Mouse (Mus musculus) hindbrain, embryonic 13.5 days (tissue): ENCODE results near the gene Dock4. TPM values are rescaled to one million over a fixed set of nuclear protein-coding genes. Genes with fewer than 3 reads are reported as not detected.
A peak's percentile ranks its signal among the peaks of the same experiment; 100 is the strongest.

ENCODE experiments used
- ATAC-seq: fragments of 200-750 bp; cut with Nextera tagmentation; 2 replicates; pipeline ENCODE4 v1.8.0; 2017; ENCODE audit warnings: moderate TSS enrichment; ENCODE audit not compliant: low FRiP score
- H3K27ac ChIP-seq: fragments of 300-500 bp; sonication (generic); 2 replicates; pipeline ENCODE4 v1.5.1; 2015; ENCODE audit warnings: inconsistent platforms, mild to moderate bottlenecking, moderate library complexity
- H3K27me3 ChIP-seq: fragments of 300-500 bp; sonication (generic); 2 replicates; pipeline ENCODE4 v1.6.1; 2015; ENCODE audit warnings: mild to moderate bottlenecking, inconsistent platforms
- H3K36me3 ChIP-seq: fragments of 300-500 bp; sonication (generic); 2 replicates; pipeline ENCODE4 v1.6.1; 2015; ENCODE audit warnings: mild to moderate bottlenecking, inconsistent platforms
- H3K4me1 ChIP-seq: fragments of 300-500 bp; sonication (generic); replicated peaks from 2 replicates; pipeline ENCODE4 v1.6.1; 2015; ENCODE audit warnings: inconsistent platforms
- H3K4me2 ChIP-seq: fragments of 300-500 bp; sonication (generic); 2 replicates; pipeline ENCODE4 v1.6.1; 2015; ENCODE audit warnings: inconsistent platforms, mild to moderate bottlenecking, moderate library complexity
- H3K4me3 ChIP-seq: fragments of 300-500 bp; sonication (generic); 2 replicates; pipeline ENCODE4 v1.5.1; 2015; ENCODE audit warnings: mild to moderate bottlenecking, inconsistent platforms
- H3K9ac ChIP-seq: fragments of 300-500 bp; sonication (generic); 2 replicates; pipeline ENCODE4 v1.6.1; 2015; ENCODE audit warnings: mild to moderate bottlenecking, inconsistent platforms
- H3K9me3 ChIP-seq: fragments of 300-500 bp; sonication (generic); 2 replicates; pipeline ENCODE4 v1.6.1; 2016; ENCODE audit warnings: inconsistent platforms
- WGBS: fragments of 180-500 bp; shearing (Covaris S2); methylation state at CpG from one replicate; pipeline ENCODE4 v1.1.7; 2015; 5-methylcytosine and 5-hydroxymethylcytosine counted together
- polyA plus RNA-seq: library from polyadenylated mRNA; unstranded; fragments of >200 nt; fragmentation: Nextera tagmentation; extraction: Ambion mirVana; gene quantifications from 2 replicates; pipeline ENCODE4 v1.2.1, GENCODE M21; 2015

Gene Dock4
- polyA plus RNA-seq, 1 experiment from 2014 or later, result 43.4 TPM

- Histone ChIP-seq H3K4me1 (peaks cover 60% of the 10 kb centered on the region), H3K27me3 (no peaks in the 10 kb centered on the region), H3K27ac (no peak overlapping the region), H3K9me3 (no peaks in the 10 kb centered on the region), H3K9ac (no peak overlapping the region), H3K4me3 (no peak overlapping the region), H3K36me3 (no peaks in the 10 kb centered on the region), H3K4me2 (no peak overlapping the region)
- 82% methylated on average over 4 of the region's 4 CpGs for WGBS
- no peak for ATAC-seq
These were observed 22.5 kb downstream of the Dock4 start for GRCm38 (mm10) chr12:40468235-40468634.

GRCm38 (mm10) chr12:40469009-40469408 lies 23.3 kb downstream of the Dock4 start:
- no peak overlapping the region for H3K4me3 ChIP-seq

GRCm38 (mm10) chr12:40471649-40472399 lies 26.1 kb downstream of the Dock4 start:
- H3K9me3 ChIP-seq, result no peaks in the 10 kb centered on the region
- H3K4me2 ChIP-seq, result 0 out of 2 replicates have a peak overlapping the region, but pooled peaks have one; percentile 2
- H3K27me3 ChIP-seq, result no peaks in the 10 kb centered on the region
- WGBS, result 67% methylated on average over 11 of the region's 11 CpGs
- no peak for ATAC-seq
- H3K4me3 ChIP-seq, result no peak overlapping the region
- no peak overlapping the region for H3K27ac ChIP-seq
- H3K9ac ChIP-seq, result no peak overlapping the region
- H3K4me1 ChIP-seq, result peaks cover 49% of the 10 kb centered on the region
- H3K36me3 ChIP-seq, result no peaks in the 10 kb centered on the region

More at GRCm38 (mm10) chr12:40469009-40469408, 23.3 kb downstream of the Dock4 start:
- no peak for ATAC-seq
- Histone ChIP-seq H3K36me3 (no peaks in the 10 kb centered on the region), H3K27ac (no peak overlapping the region), H3K9me3 (no peaks in the 10 kb centered on the region), H3K4me2 (no peak overlapping the region), H3K27me3 (no peaks in the 10 kb centered on the region), H3K4me1 (peaks cover 61% of the 10 kb centered on the region), H3K9ac (no peak overlapping the region)
- WGBS, result 77% methylated on average over 5 of the region's 5 CpGs

GRCm38 (mm10) chr12:40473709-40474108 lies 28.0 kb downstream of the Dock4 start:
- no peaks in the 10 kb centered on the region for H3K27me3 ChIP-seq
- no peak overlapping the region for H3K4me2 ChIP-seq
- H3K9me3 ChIP-seq, result no peaks in the 10 kb centered on the region
- peaks cover 51% of the 10 kb centered on the region for H3K4me1 ChIP-seq
- ATAC-seq, result no peak
- H3K9ac ChIP-seq, result no peak overlapping the region
- 46% methylated on average over 2 of the region's 2 CpGs for WGBS
- H3K4me3 ChIP-seq, result no peak overlapping the region
- no peak overlapping the region for H3K27ac ChIP-seq
- H3K36me3 ChIP-seq, result no peaks in the 10 kb centered on the region

- H3K27ac ChIP-seq, result peak overlapping the region; percentile 60
- no peaks in the 10 kb centered on the region for H3K27me3 ChIP-seq
- H3K4me2 ChIP-seq, result 0 out of 2 replicates have a peak overlapping the region, but pooled peaks have one; percentile 8
- 24% methylated on average over 8 of the region's 8 CpGs for WGBS
- no peak overlapping the region for H3K9ac ChIP-seq
- ATAC-seq, result peak; percentile 62
- no peaks in the 10 kb centered on the region for H3K9me3 ChIP-seq
- no peaks in the 10 kb centered on the region for H3K36me3 ChIP-seq
- H3K4me1 ChIP-seq, result peaks cover 37% of the 10 kb centered on the region
- no peak overlapping the region for H3K4me3 ChIP-seq
These were observed 32.1 kb downstream of the Dock4 start for GRCm38 (mm10) chr12:40477621-40478452.

GRCm38 (mm10) chr12:40484224-40484623 lies 38.5 kb downstream of the Dock4 start:
- Histone ChIP-seq H3K4me3 (no peak overlapping the region), H3K27me3 (no peaks in the 10 kb centered on the region), H3K9me3 (no peaks in the 10 kb centered on the region), H3K4me1 (peaks cover 33% of the 10 kb centered on the region), H3K9ac (no peak overlapping the region), H3K4me2 (no peak overlapping the region), H3K27ac (peak overlapping the region; percentile 30; the same call in 1 of the 2 replicates), H3K36me3 (no peaks in the 10 kb centered on the region)
- 18% methylated on average over 3 of the region's 3 CpGs for WGBS
- 0 out of 2 replicates have a peak, but pooled peaks have one; percentile 15 for ATAC-seq

- ATAC-seq, result no peak
- no peaks in the 10 kb centered on the region for H3K36me3 ChIP-seq
- WGBS, result 97% methylated on average over 1 of the region's 1 CpGs
These were observed 39.5 kb downstream of the Dock4 start for GRCm38 (mm10) chr12:40485210-40485609.

GRCm38 (mm10) chr12:40486047-40486837 lies 40.5 kb downstream of the Dock4 start:
- no peak overlapping the region for H3K4me3 ChIP-seq
- no peak overlapping the region for H3K4me2 ChIP-seq
- no peak overlapping the region for H3K27ac ChIP-seq
- H3K36me3 ChIP-seq, result no peaks in the 10 kb centered on the region
- no peak overlapping the region for H3K9ac ChIP-seq
- no peaks in the 10 kb centered on the region for H3K27me3 ChIP-seq
- peaks cover 41% of the 10 kb centered on the region for H3K4me1 ChIP-seq
- no peaks in the 10 kb centered on the region for H3K9me3 ChIP-seq
- WGBS, result 58% methylated on average over 12 of the region's 12 CpGs
- no peak; the same call in 1 of the 2 replicates for ATAC-seq

More at GRCm38 (mm10) chr12:40485210-40485609, 39.5 kb downstream of the Dock4 start:
- Histone ChIP-seq H3K9ac (no peak overlapping the region), H3K4me3 (no peak overlapping the region), H3K4me1 (peaks cover 31% of the 10 kb centered on the region), H3K27me3 (no peaks in the 10 kb centered on the region), H3K27ac (no peak overlapping the region), H3K9me3 (no peaks in the 10 kb centered on the region), H3K4me2 (no peak overlapping the region)

GRCm38 (mm10) chr12:40496387-40496786 lies 50.6 kb downstream of the Dock4 start:
- ATAC-seq, result no peak
- Histone ChIP-seq H3K36me3 (no peaks in the 10 kb centered on the region), H3K9me3 (no peaks in the 10 kb centered on the region), H3K4me1 (peaks cover 37% of the 10 kb centered on the region), H3K27me3 (no peaks in the 10 kb centered on the region), H3K9ac (no peak overlapping the region), H3K4me2 (no peak overlapping the region), H3K27ac (no peak overlapping the region), H3K4me3 (no peak overlapping the region)
- WGBS, result 75% methylated on average over 11 of the region's 11 CpGs

- Histone ChIP-seq H3K27ac (0 out of 2 replicates have a peak overlapping the region, but pooled peaks have one; percentile 31), H3K4me1 (peaks cover 37% of the 10 kb centered on the region), H3K4me3 (no peak overlapping the region), H3K36me3 (no peaks in the 10 kb centered on the region), H3K4me2 (no peak overlapping the region), H3K9ac (no peak overlapping the region), H3K27me3 (no peaks in the 10 kb centered on the region), H3K9me3 (no peaks in the 10 kb centered on the region)
- 0 out of 2 replicates have a peak, but pooled peaks have one; percentile 26 for ATAC-seq
- WGBS, result 69% methylated on average over 5 of the region's 5 CpGs
These were observed 52.1 kb downstream of the Dock4 start for GRCm38 (mm10) chr12:40497806-40498205.

- Histone ChIP-seq H3K9ac (no peak overlapping the region), H3K36me3 (no peaks in the 10 kb centered on the region), H3K4me2 (no peak overlapping the region), H3K4me3 (no peak overlapping the region), H3K4me1 (peaks cover 38% of the 10 kb centered on the region), H3K27ac (peak overlapping the region; percentile 31; the same call in 1 of the 2 replicates), H3K27me3 (no peaks in the 10 kb centered on the region), H3K9me3 (no peaks in the 10 kb centered on the region)
- ATAC-seq, result 0 out of 2 replicates have a peak, but pooled peaks have one; percentile 50
- WGBS, result 76% methylated on average over 7 of the region's 7 CpGs
These were observed 52.5 kb downstream of the Dock4 start for GRCm38 (mm10) chr12:40498250-40498671.
